Mouse (Mus musculus): ENCODE measurements around the gene Cacybp. TPM values are rescaled to one million over a fixed set of nuclear protein-coding genes. Genes with fewer than 3 reads are reported as not detected.

Cacybp gene
- 180 and 182 TPM in 2 replicates for polyA plus RNA-seq (2015; fragmentation: Nextera tagmentation; extraction: Ambion mirVana)

- ATAC-seq (replicated peaks; ENCODE audit: low FRiP score, low read depth) (peak; percentile 99), DNase-seq (ENCODE audit: low spot score) (peak; percentile 99)
- WGBS = under 1% methylated on average over 75 of the region's 76 CpGs
- Histone ChIP-seq H3K27ac (peak within 1 kb of the TSS; percentile 99), H3K36me3 (ENCODE audit: insufficient read depth, low read length) (no peaks in the 10 kb centered on the region), H3K4me2 (ENCODE audit: low read length) (peak within 1 kb of the TSS; percentile 71), H3K4me3 (replicated peaks; ENCODE audit: low read depth, low read length) (peak within 1 kb of the TSS; percentile 69), H3K27me3 (ENCODE audit: insufficient read depth, low read length) (no peaks in the 10 kb centered on the region), H3K9ac (ENCODE audit: low read depth, low read length) (peak within 1 kb of the TSS; percentile 81), H3K4me1 (replicated peaks; ENCODE audit: insufficient read depth, low read length) (peaks cover 6% of the 10 kb centered on the region; the same call in 1 of the 2 replicates), H3K9me3 (replicated peaks; ENCODE audit: low read length) (no peaks in the 10 kb centered on the region)
- peak; percentile 77 for TF ChIP-seq CTCF (IDR thresholded peaks at IDR 0.05; ENCODE audit: low read depth)
Measured at GRCm38 (mm10) chr1:160212703-160213669, at the start of gene Cacybp. Cacybp (minus strand) TSS chr1:160212875.

GRCm38 (mm10) chr1:160262415-160262814 is 49.7 kb upstream of the Cacybp start:
- 60% methylated on average over 4 of the region's 4 CpGs for WGBS
- H3K36me3 ChIP-seq (ENCODE audit: insufficient read depth, low read length) = no peaks in the 10 kb centered on the region
- no peaks in the 10 kb centered on the region for H3K27me3 ChIP-seq (ENCODE audit: insufficient read depth, low read length)
- no peak for TF ChIP-seq CTCF (IDR thresholded peaks at IDR 0.05; ENCODE audit: low read depth)
- H3K9me3 ChIP-seq (replicated peaks; ENCODE audit: low read length) = no peaks in the 10 kb centered on the region
- H3K4me3 ChIP-seq (replicated peaks; ENCODE audit: low read depth, low read length) = no peak overlapping the region
- H3K9ac ChIP-seq (ENCODE audit: low read depth, low read length) = no peak overlapping the region
- no peak overlapping the region for H3K27ac ChIP-seq
- H3K4me2 ChIP-seq (ENCODE audit: low read length) = no peak overlapping the region
- H3K4me1 ChIP-seq (replicated peaks; ENCODE audit: insufficient read depth, low read length) = no peaks in the 10 kb centered on the region
- DNase-seq (ENCODE audit: low spot score) (peak; percentile 41), ATAC-seq (replicated peaks; ENCODE audit: low FRiP score, low read depth) (no peak)

- no peaks in the 10 kb centered on the region for H3K4me1 ChIP-seq (replicated peaks; ENCODE audit: insufficient read depth, low read length)
- H3K9me3 ChIP-seq (replicated peaks; ENCODE audit: low read length) = no peaks in the 10 kb centered on the region
Measured at GRCm38 (mm10) chr1:160261849-160262248, 49.2 kb upstream of the Cacybp start.

GRCm38 (mm10) chr1:160260605-160261004 is 47.9 kb upstream of the Cacybp start:
- ATAC-seq (replicated peaks; ENCODE audit: low FRiP score, low read depth) = no peak
- Histone ChIP-seq H3K4me3 (replicated peaks; ENCODE audit: low read depth, low read length) (no peak overlapping the region), H3K4me1 (replicated peaks; ENCODE audit: insufficient read depth, low read length) (no peaks in the 10 kb centered on the region), H3K27ac (no peak overlapping the region), H3K27me3 (ENCODE audit: insufficient read depth, low read length) (no peaks in the 10 kb centered on the region), H3K9me3 (replicated peaks; ENCODE audit: low read length) (no peaks in the 10 kb centered on the region), H3K4me2 (ENCODE audit: low read length) (no peak overlapping the region), H3K36me3 (ENCODE audit: insufficient read depth, low read length) (no peaks in the 10 kb centered on the region), H3K9ac (ENCODE audit: low read depth, low read length) (no peak overlapping the region)
- WGBS = 86% methylated on average over 4 of the region's 4 CpGs
- no peak for DNase-seq (ENCODE audit: low spot score)
- no peak for TF ChIP-seq CTCF (IDR thresholded peaks at IDR 0.05; ENCODE audit: low read depth)

More at GRCm38 (mm10) chr1:160261849-160262248, 49.2 kb upstream of the Cacybp start:
- ATAC-seq (replicated peaks; ENCODE audit: low FRiP score, low read depth) (no peak), DNase-seq (ENCODE audit: low spot score) (no peak)
- Histone ChIP-seq H3K4me3 (replicated peaks; ENCODE audit: low read depth, low read length) (no peak overlapping the region), H3K27me3 (ENCODE audit: insufficient read depth, low read length) (no peaks in the 10 kb centered on the region), H3K36me3 (ENCODE audit: insufficient read depth, low read length) (no peaks in the 10 kb centered on the region), H3K27ac (no peak overlapping the region), H3K4me2 (ENCODE audit: low read length) (no peak overlapping the region), H3K9ac (ENCODE audit: low read depth, low read length) (no peak overlapping the region)
- 56% methylated on average over 2 of the region's 2 CpGs for WGBS
- TF ChIP-seq CTCF (IDR thresholded peaks at IDR 0.05; ENCODE audit: low read depth) = no peak

GRCm38 (mm10) chr1:160259884-160260283 is 47.2 kb upstream of the Cacybp start:
- ATAC-seq (replicated peaks; ENCODE audit: low FRiP score, low read depth) (no peak), DNase-seq (ENCODE audit: low spot score) (no peak)
- Histone ChIP-seq H3K27ac (no peak overlapping the region), H3K27me3 (ENCODE audit: insufficient read depth, low read length) (no peaks in the 10 kb centered on the region), H3K9me3 (replicated peaks; ENCODE audit: low read length) (no peaks in the 10 kb centered on the region), H3K9ac (ENCODE audit: low read depth, low read length) (no peak overlapping the region), H3K4me3 (replicated peaks; ENCODE audit: low read depth, low read length) (no peak overlapping the region), H3K36me3 (ENCODE audit: insufficient read depth, low read length) (no peaks in the 10 kb centered on the region), H3K4me1 (replicated peaks; ENCODE audit: insufficient read depth, low read length) (no peaks in the 10 kb centered on the region), H3K4me2 (ENCODE audit: low read length) (no peak overlapping the region)
- WGBS = 54% methylated on average over 7 of the region's 7 CpGs
- no peak for TF ChIP-seq CTCF (IDR thresholded peaks at IDR 0.05; ENCODE audit: low read depth)

GRCm38 (mm10) chr1:160253108-160253507 is 40.4 kb upstream of the Cacybp start:
- no peaks in the 10 kb centered on the region for H3K4me1 ChIP-seq (replicated peaks; ENCODE audit: insufficient read depth, low read length)
- no peak overlapping the region for H3K9ac ChIP-seq (ENCODE audit: low read depth, low read length)
- H3K27ac ChIP-seq = no peak overlapping the region
- H3K9me3 ChIP-seq (replicated peaks; ENCODE audit: low read length) = no peaks in the 10 kb centered on the region
- 91% methylated on average over 2 of the region's 2 CpGs for WGBS
- DNase-seq (ENCODE audit: low spot score) (no peak), ATAC-seq (replicated peaks; ENCODE audit: low FRiP score, low read depth) (no peak)
- H3K4me3 ChIP-seq (replicated peaks; ENCODE audit: low read depth, low read length) = no peak overlapping the region
- TF ChIP-seq CTCF (IDR thresholded peaks at IDR 0.05; ENCODE audit: low read depth) = peak; percentile 25; the same call in 1 of the 2 replicates
- no peaks in the 10 kb centered on the region for H3K36me3 ChIP-seq (ENCODE audit: insufficient read depth, low read length)
- no peak overlapping the region for H3K4me2 ChIP-seq (ENCODE audit: low read length)
- H3K27me3 ChIP-seq (ENCODE audit: insufficient read depth, low read length) = no peaks in the 10 kb centered on the region
